17 mouse cellular contexts compared by ENCODE assay signal in the genomic region with DNA sequence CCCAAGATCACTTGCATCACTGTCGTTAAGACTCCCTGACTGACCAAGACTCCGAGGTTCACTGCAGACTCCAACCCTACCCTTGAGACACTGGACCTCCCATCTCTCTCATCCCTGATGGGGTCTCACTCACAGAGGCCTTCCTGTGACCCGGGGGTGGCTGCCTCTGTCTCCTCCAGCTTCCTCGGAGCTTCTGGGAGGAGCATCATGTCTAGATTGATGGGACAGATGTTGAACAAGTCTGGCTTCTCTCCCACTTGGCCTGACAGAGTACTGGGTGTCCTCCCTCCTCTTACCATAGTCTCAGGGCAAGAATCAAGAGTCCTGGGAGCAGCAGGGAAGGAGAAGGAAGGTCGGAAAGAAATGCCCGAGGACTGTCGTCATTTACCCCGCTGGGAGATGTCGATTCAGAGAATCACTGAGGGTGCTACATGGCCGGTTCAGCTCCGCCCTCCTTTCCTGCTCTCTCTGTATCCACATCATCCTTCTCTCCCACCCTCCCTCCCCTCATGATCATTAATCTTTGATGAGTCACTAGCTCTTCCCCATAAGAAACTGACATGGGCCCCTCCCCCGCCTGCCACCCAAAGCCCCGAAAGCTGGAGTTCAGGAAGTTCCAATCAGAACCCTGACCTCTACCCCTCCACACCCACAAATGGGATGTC. TPM values are rescaled to one million over a fixed set of nuclear protein-coding genes. Genes with fewer than 3 reads are reported as not detected.
DNase-seq lines count a peak whose midpoint lies in the region; ATAC-seq lines count a peak whose summit lies in the region.
"Had no signal": no experiment of that assay in that cellular context is flagged by ENCODE, and none has a peak within 500 bp of the region (broad histone marks: within the 10 kb centered on the region; RNA-seq: fewer than 3 reads in every experiment).

No protein-coding gene starts in this region.

- H3K4me2 ChIP-seq in heart, embryonic 15.5 days, result no peak overlapping the region
- H3K4me2 ChIP-seq: hindbrain, embryonic 12.5 days; liver, embryonic 13.5 days had no signal

- H3K27ac ChIP-seq in heart, embryonic 15.5 days, result 0 out of 2 replicates have a peak overlapping the region, but pooled peaks have one; percentile 1
- H3K27ac ChIP-seq: hindbrain, embryonic 12.5 days; liver, embryonic 13.5 days had no signal

- DNase-seq in adrenal gland, postnatal 14 days, result peak; percentile 52
- no peak for DNase-seq in adrenal gland, adult 8-10 months
- no peak for DNase-seq in heart, adult 8-10 months (ENCODE audit: low spot score)
- peak; percentile 31 to 62 for DNase-seq in adrenal gland, postnatal 36 days
- peak; percentile 72 for DNase-seq in lung, postnatal 10 days
- DNase-seq in cerebellum, adult 11 months, result no peak
- DNase-seq: cerebellum, adult 2 months; forebrain, postnatal 0 days; left cerebral cortex, postnatal 4 days; liver, embryonic 13.5 days; retina, postnatal 1 day had no signal

- no peak overlapping the region for H3K4me3 ChIP-seq in heart, embryonic 15.5 days
- H3K4me3 ChIP-seq: hindbrain, embryonic 12.5 days; liver, embryonic 13.5 days had no signal

- WGBS in heart, embryonic 15.5 days, result 66% methylated on average over 13 of the region's 13 CpGs

- H3K4me1 ChIP-seq in heart, embryonic 15.5 days (replicated peaks), result peaks cover 36% of the 10 kb centered on the region

- H3K36me3 ChIP-seq in heart, embryonic 15.5 days, result no peaks in the 10 kb centered on the region
- H3K36me3 ChIP-seq: hindbrain, embryonic 12.5 days; liver, embryonic 13.5 days had no signal

- ATAC-seq in heart, embryonic 15.5 days (replicated peaks; ENCODE audit: insufficient number of reproducible peaks, insufficient read depth, low FRiP score, low read depth), result no peak
- ATAC-seq in erythroid progenitor cell, adult 5-6 weeks (replicated peaks; ENCODE audit: low FRiP score, poor library complexity, severe bottlenecking), result no peak
- ATAC-seq: forebrain, postnatal 0 days; intestine, postnatal 0 days had no signal

- no peak overlapping the region for H3K9ac ChIP-seq in heart, embryonic 15.5 days
- H3K9ac ChIP-seq: forebrain, postnatal 0 days; hindbrain, embryonic 12.5 days; liver, embryonic 13.5 days had no signal

- no peaks in the 10 kb centered on the region for H3K9me3 ChIP-seq in heart, embryonic 15.5 days (replicated peaks)
- H3K9me3 ChIP-seq: hindbrain, embryonic 12.5 days had no signal

- H3K27me3 ChIP-seq in heart, embryonic 15.5 days, result no peaks in the 10 kb centered on the region
- H3K27me3 ChIP-seq: hindbrain, embryonic 12.5 days had no signal

RNA-seq across cellular contexts. Expression of a gene that starts 22.9 kb away (rescaled TPM):
- 7.4 and 8.6 TPM in 2 replicates for total RNA-seq in adrenal gland, postnatal 14 days (2021)
- 1 to 10 TPM; 5.4 to 7.8 (median 6.1) TPM for total RNA-seq in adrenal gland, adult 8-10 months (2022)
- 31.2 and 32.8 TPM in 2 replicates for polyA plus RNA-seq in heart, embryonic 15.5 days (2015; fragmentation: Nextera tagmentation; extraction: Ambion mirVana)
- total RNA-seq in heart, adult 8-10 months (2022), result 1 to 10 TPM; 2.1 to 3.7 (median 2.8) TPM
- 1 to 10 TPM; 5.9 to 9.6 TPM for total RNA-seq in adrenal gland, postnatal 36 days (2021)
- 40.4 and 43.6 TPM in 2 replicates for total RNA-seq in erythroid progenitor cell, adult 5-6 weeks (2015; ENCODE audit: low replicate concordance)
- 8.9 and 25.4 TPM in 2 replicates for total RNA-seq in erythroid progenitor cell, adult 5-6 weeks (2017; ENCODE audit: low replicate concordance)

RNA-seq across cellular contexts. Expression of a gene that starts 33.7 kb away (rescaled TPM):
- 497 and 542 TPM in 2 replicates for total RNA-seq in adrenal gland, postnatal 14 days (2021)
- 100 to 1,000 TPM; 200 to 615 (median 376) TPM for total RNA-seq in adrenal gland, adult 8-10 months (2022)
- 31.7 and 32.2 TPM in 2 replicates for polyA plus RNA-seq in heart, embryonic 15.5 days (2015; fragmentation: Nextera tagmentation; extraction: Ambion mirVana)
- 10 to 100 TPM; 13.4 to 20.0 (median 13.6) TPM for total RNA-seq in heart, adult 8-10 months (2022)
- 100 to 1,000 TPM; 605 to 724 TPM for total RNA-seq in adrenal gland, postnatal 36 days (2021)
- total RNA-seq in erythroid progenitor cell, adult 5-6 weeks (2015; ENCODE audit: low replicate concordance), result 6.3 and 13.0 TPM in 2 replicates
- 1.4 and 4.5 TPM in 2 replicates for total RNA-seq in erythroid progenitor cell, adult 5-6 weeks (2017; ENCODE audit: low replicate concordance)
- total RNA-seq: CH12.LX; left cerebral cortex, postnatal 4 days had no signal
- polyA plus RNA-seq: intestine, postnatal 0 days; neural tube, embryonic 14.5 days had no signal

Comparison
In these comparisons a context has a peak if more than half of its experiments do, and no peak if none do; other contexts are left out.
1. DNase-seq: peak in adrenal gland, postnatal 14 days (single experiment), adrenal gland, postnatal 36 days (2 of 2) and lung, postnatal 10 days (single experiment); none in adrenal gland, adult 8-10 months (single experiment), heart, adult 8-10 months (single experiment) and cerebellum, adult 11 months (single experiment).
2. RNA of a gene that starts 33.7 kb away (total RNA-seq): 605 to 724 TPM in adrenal gland, postnatal 36 days, 200 to 615 TPM in adrenal gland, adult 8-10 months and 497 to 542 TPM in adrenal gland, postnatal 14 days; 13.4 to 20.0 TPM in heart, adult 8-10 months and 1.4 to 13.0 TPM in erythroid progenitor cell, adult 5-6 weeks; every median in the first group is over 4 times any median in the second.